Mouse (Mus musculus) kidney, postnatal 0 days (tissue): Measurements from ENCODE around the gene Ocrl. TPM values are rescaled to one million over a fixed set of nuclear protein-coding genes. Genes with fewer than 3 reads are reported as not detected.

Experiments
- ATAC-seq: fragments of 200-750 bp; cut with Nextera tagmentation; replicated peaks from 2 replicates; pipeline ENCODE4 v1.8.0; 2017; ENCODE audit warnings: low read depth, moderate number of reproducible peaks, moderate TSS enrichment, moderate library complexity; ENCODE audit not compliant: low FRiP score
- DNase-seq: peaks from one replicate; pipeline ENCODE4 v3.0.0-alpha.2; 2016; ENCODE audit warnings: low spot score
- H3K27ac ChIP-seq: fragments of 300-500 bp; sonication (generic); 2 replicates; pipeline ENCODE4 v1.5.1; 2014; ENCODE audit warnings: mild to moderate bottlenecking
- H3K27me3 ChIP-seq: fragments of 300-500 bp; sonication (generic); 2 replicates; pipeline ENCODE4 v1.6.1; 2014; ENCODE audit warnings: low read length, mixed read lengths; ENCODE audit not compliant: insufficient read depth
- H3K36me3 ChIP-seq: fragments of 300-500 bp; sonication (generic); 2 replicates; pipeline ENCODE4 v1.6.1; 2014; ENCODE audit warnings: low read length, mixed read lengths; ENCODE audit not compliant: insufficient read depth
- H3K4me1 ChIP-seq: fragments of 300-500 bp; sonication (generic); replicated peaks from 2 replicates; pipeline ENCODE4 v1.6.1; 2014; ENCODE audit warnings: antibody characterized with exemption, low read length, mixed read lengths; ENCODE audit not compliant: insufficient read depth
- H3K4me2 ChIP-seq: fragments of 300-500 bp; sonication (generic); 2 replicates; pipeline ENCODE4 v1.6.1; 2014; ENCODE audit warnings: mild to moderate bottlenecking, low read length, moderate library complexity, mixed read lengths
- H3K4me3 ChIP-seq: fragments of 300-500 bp; sonication (generic); replicated peaks from 2 replicates; pipeline ENCODE4 v1.5.1; 2014; ENCODE audit warnings: low read depth, low read length
- H3K9ac ChIP-seq: fragments of 300-500 bp; sonication (generic); 2 replicates; pipeline ENCODE4 v1.6.1; 2014; ENCODE audit warnings: low read depth, low read length
- H3K9me3 ChIP-seq: fragments of 300-500 bp; sonication (generic); replicated peaks from 2 replicates; pipeline ENCODE4 v1.6.1; 2016; ENCODE audit warnings: low read length, inconsistent platforms, mixed read lengths
- CTCF ChIP-seq: IDR thresholded peaks from 2 replicates; pipeline ENCODE4 v1.5.1; 2016; ENCODE audit warnings: antibody characterized with exemption, low read depth, mild to moderate bottlenecking, moderate library complexity
- WGBS: fragments of 180-500 bp; shearing (Covaris S2); extraction: QIAGEN DNeasy Blood & Tissue Kit; methylation state at CpG from one replicate; pipeline ENCODE4 v1.1.7; 2014; 5-methylcytosine and 5-hydroxymethylcytosine counted together
- polyA plus RNA-seq: library from polyadenylated mRNA; unstranded; fragments of >200 nt; fragmentation: Nextera tagmentation; extraction: Ambion mirVana; gene quantifications from 2 replicates; pipeline ENCODE4 v1.2.1, GENCODE M21; 2015

Gene Ocrl
- polyA plus RNA-seq, result 13.2 and 14.4 TPM in 2 replicates

DNA sequence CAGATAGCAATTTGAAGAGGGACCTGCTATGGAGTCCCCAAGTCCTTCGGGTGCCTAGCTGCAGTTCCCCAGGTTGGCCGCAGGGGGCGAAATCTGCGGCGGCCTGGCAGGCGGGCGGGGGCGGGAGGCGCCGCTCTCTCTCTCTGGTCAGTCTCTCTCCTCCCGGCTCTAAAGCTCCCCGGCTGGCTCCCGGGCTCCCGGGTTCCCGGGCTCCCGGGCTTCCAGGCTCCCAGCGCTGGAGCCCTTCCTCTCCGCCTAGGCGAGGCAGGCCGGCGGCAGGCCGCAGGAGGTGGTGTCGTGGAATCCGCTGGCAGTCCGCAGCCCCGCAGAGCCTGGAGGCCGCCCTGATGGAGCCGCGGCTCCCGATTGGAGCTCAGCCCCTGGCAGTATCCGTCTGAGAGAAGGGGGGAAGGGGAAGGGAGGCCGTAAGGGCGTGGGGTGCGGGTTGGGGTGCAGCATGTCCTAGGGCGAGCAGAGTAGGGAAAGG lies at the start of gene Ocrl:
Gene Ocrl (plus strand): TSS at position 82 of the 487 bp plus-strand sequence.
- peak; percentile 69 for TF ChIP-seq CTCF
- WGBS, result 26% methylated on average over 33 of the region's 35 CpGs
- DNase-seq, result peak; percentile 76
- ATAC-seq, result peak; percentile 89
- Histone ChIP-seq H3K4me2 (peak within 1 kb of the TSS; percentile 60), H3K4me3 (peak within 1 kb of the TSS; percentile 67), H3K27me3 (no peaks in the 10 kb centered on the region), H3K9ac (peak within 1 kb of the TSS; percentile 76), H3K27ac (peak within 1 kb of the TSS; percentile 78), H3K36me3 (no peaks in the 10 kb centered on the region), H3K4me1 (no peaks in the 10 kb centered on the region), H3K9me3 (no peaks in the 10 kb centered on the region)

DNA sequence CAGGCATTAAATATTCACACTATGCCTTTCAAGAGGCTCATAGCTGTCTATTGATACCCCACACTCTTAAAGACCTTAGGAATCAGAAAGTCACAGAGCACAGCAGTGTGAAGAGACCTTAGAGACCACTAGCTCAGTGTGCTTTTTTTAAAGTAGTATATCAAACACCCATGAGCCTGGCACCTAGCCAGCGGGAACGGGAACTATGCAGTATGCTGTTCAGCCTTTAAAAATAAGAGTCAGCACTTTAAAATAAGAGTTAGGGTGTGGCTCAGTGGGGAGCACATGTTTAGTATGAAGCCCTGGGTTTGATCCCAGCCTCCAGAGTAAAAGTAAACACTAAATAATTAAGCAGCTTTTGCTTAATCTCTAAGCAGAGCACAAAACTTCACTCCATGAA lies 32.1 kb upstream of the Ocrl start:
- Histone ChIP-seq H3K9me3 (no peaks in the 10 kb centered on the region), H3K9ac (no peak overlapping the region), H3K4me3 (no peak overlapping the region), H3K4me2 (no peak overlapping the region), H3K27me3 (no peaks in the 10 kb centered on the region), H3K4me1 (no peaks in the 10 kb centered on the region), H3K36me3 (no peaks in the 10 kb centered on the region), H3K27ac (no peak overlapping the region)
- 38% methylated on average over 2 of the region's 2 CpGs for WGBS
- no peak; the same call in 1 of the 2 replicates for ATAC-seq
- no peak for TF ChIP-seq CTCF
- DNase-seq, result peak; percentile 65

DNA sequence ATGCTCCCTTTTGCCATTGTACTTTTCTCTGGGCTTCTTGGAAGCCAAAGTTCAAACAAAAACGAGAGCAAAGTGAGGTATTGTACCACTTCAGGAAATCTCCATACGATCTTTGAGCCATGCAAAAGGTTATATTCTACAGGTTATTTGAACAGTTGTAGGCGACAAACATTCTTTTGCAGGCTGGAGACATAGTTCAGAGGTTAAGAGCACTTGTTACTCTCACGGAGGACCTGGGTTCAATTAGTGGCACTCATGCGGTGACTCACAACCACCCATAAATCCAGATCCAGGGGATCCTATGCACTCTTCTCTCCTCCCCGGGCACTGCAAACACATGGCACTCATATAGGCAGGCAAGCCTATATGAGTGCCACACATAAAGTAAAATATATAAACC lies 29.4 kb upstream of the Ocrl start:
- H3K4me2 ChIP-seq, result no peak overlapping the region

DNA sequence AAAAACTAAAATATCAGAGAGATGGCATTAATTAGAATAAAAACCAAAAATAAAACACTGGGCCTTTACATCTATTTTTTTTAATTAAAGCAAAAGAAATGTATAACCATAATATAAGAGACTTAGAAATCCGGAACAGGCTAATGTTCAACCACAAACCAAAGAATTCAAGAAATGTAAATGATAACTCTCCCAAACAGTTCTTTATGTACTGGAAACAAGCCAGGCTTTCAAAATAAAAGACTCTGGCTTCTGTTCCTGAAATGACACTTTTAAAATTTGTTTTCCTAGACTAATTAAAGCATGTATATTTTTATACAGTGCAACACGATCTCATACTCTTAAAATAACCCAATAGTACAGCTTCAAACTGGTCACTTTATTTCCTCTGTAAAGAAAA lies 24.8 kb upstream of the Ocrl start:
- peak; percentile 27 for DNase-seq
- ATAC-seq, result no peak
- H3K27me3 ChIP-seq, result no peaks in the 10 kb centered on the region
- TF ChIP-seq CTCF, result no peak
- H3K36me3 ChIP-seq, result no peaks in the 10 kb centered on the region
- no peaks in the 10 kb centered on the region for H3K4me1 ChIP-seq
- H3K27ac ChIP-seq, result no peak overlapping the region
- H3K4me2 ChIP-seq, result no peak overlapping the region
- H3K9me3 ChIP-seq, result no peaks in the 10 kb centered on the region
- no peak overlapping the region for H3K9ac ChIP-seq
- H3K4me3 ChIP-seq, result no peak overlapping the region
- WGBS, result 49% methylated on average over 2 of the region's 2 CpGs

More for the DNA sequence above, 29.4 kb upstream of the Ocrl start:
- Histone ChIP-seq H3K9me3 (no peaks in the 10 kb centered on the region), H3K27ac (no peak overlapping the region), H3K4me3 (no peak overlapping the region), H3K27me3 (no peaks in the 10 kb centered on the region), H3K9ac (no peak overlapping the region), H3K36me3 (no peaks in the 10 kb centered on the region), H3K4me1 (no peaks in the 10 kb centered on the region)
- ATAC-seq (no peak), DNase-seq (no peak)
- WGBS, result 74% methylated on average over 6 of the region's 6 CpGs
- no peak for TF ChIP-seq CTCF

DNA sequence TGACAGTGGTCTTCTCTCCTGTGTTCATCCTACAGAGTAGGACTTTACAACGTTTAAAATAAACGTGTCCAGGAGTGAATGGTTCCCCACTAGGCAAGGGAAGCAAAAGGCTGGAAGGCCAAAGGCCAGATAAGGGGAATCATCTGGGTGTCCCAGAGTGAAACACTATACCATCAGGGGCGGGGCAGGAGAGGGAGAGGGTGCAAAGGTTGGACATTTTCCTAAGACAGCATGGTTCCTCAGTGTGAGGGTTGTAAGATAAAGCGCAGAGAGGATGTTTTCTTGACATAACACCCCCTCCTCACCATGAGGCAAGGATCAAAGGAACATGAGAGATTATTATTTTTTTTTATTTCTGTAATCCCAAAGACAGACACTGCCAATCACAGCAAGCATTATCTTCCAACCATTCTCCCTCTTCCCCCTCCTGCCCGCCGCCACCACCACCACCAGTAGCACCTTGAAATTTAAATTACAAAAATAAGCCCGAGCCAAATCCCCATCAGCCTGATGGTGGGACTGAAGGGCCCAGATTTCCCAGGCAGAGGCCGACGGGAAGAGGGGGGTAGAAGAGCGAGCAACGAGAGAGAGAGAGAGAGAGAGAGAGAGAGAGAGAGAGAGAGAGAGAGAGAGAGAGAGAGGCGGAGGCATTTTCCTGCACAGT lies 20.8 kb upstream of the Ocrl start:
- H3K27me3 ChIP-seq, result no peaks in the 10 kb centered on the region
- no peaks in the 10 kb centered on the region for H3K4me1 ChIP-seq
- no peaks in the 10 kb centered on the region for H3K9me3 ChIP-seq
- TF ChIP-seq CTCF, result no peak
- DNase-seq, result no peak
- no peak overlapping the region for H3K27ac ChIP-seq
- 28% methylated on average over 11 of the region's 12 CpGs for WGBS
- no peaks in the 10 kb centered on the region for H3K36me3 ChIP-seq
- H3K9ac ChIP-seq, result peak overlapping the region; percentile 64; the same call in 1 of the 2 replicates
- peak overlapping the region; percentile 59 for H3K4me3 ChIP-seq
- peak; percentile 57; the same call in 1 of the 2 replicates for ATAC-seq
- peak overlapping the region; percentile 69 for H3K4me2 ChIP-seq

DNA sequence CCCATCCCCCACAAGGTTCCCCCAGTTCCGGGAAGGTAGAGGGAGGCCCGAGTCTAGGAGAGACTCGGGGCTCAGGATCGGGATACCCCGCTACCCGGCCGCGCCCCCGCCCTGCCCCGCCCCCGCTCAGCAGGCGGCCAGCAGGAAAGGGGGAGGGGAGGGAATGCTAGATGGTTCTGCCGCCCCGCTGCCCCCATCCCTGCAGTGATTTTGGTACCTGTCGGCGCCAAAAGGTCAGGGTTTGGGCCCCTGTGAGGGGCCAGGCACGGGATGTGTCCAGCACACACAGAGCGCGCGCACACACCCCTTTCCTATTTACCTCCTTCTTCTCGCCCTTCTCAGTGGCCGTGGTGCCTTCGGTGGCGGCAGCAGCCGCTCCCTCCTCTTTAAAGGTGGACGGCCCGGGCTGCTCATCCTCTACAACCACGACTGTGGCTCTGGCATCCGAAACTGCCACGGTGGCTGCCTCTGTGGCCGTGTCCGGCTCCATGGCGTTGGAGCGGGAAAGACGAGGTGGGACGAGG lies 20.2 kb upstream of the Ocrl start:
- ATAC-seq, result peak; percentile 76
- no peak for DNase-seq

More for the DNA sequence above, 20.2 kb upstream of the Ocrl start:
- Histone ChIP-seq H3K4me1 (no peaks in the 10 kb centered on the region), H3K27ac (0 out of 2 replicates have a peak overlapping the region, but pooled peaks have one; percentile 47), H3K4me3 (peak overlapping the region; percentile 59), H3K9ac (peak overlapping the region; percentile 64), H3K9me3 (no peaks in the 10 kb centered on the region), H3K27me3 (no peaks in the 10 kb centered on the region), H3K36me3 (no peaks in the 10 kb centered on the region), H3K4me2 (peak overlapping the region; percentile 69)
- 18% methylated on average over 32 of the region's 36 CpGs for WGBS
- TF ChIP-seq CTCF, result no peak
